Mouse (Mus musculus): ENCODE measurements around the gene Fbxl17. TPM values are rescaled to one million over a fixed set of nuclear protein-coding genes. Genes with fewer than 3 reads are reported as not detected.
A peak's percentile ranks its signal among the peaks of the same experiment; 100 is the strongest.

The Fbxl17 gene
- total RNA-seq (2021) = 10 to 100 TPM; 58.7 to 62.7 TPM
- long read RNA-seq, full-length matches to known transcripts = 35 of 47 reads
- long read RNA-seq, partial matches to known transcripts = 5 of 47 reads
- long read RNA-seq, other reads (novel, unspliced or antisense) = 7 of 47 reads

GRCm38 (mm10) chr17:63499636-63500155 is at the start of gene Fbxl17:
Fbxl17 (minus strand) TSS chr17:63500017.
- DNase-seq (ENCODE audit: low spot score in 2 of 2) = peak; percentile 66 to 78

- DNase-seq (ENCODE audit: low spot score in 2 of 2) = peak; percentile 16 to 21
Observed at GRCm38 (mm10) chr17:63547465-63547864, 47.6 kb upstream of the Fbxl17 start.

- no peak for DNase-seq (ENCODE audit: low spot score in 2 of 2)
Observed at GRCm38 (mm10) chr17:63534576-63535265, 34.9 kb upstream of the Fbxl17 start.

DNA sequence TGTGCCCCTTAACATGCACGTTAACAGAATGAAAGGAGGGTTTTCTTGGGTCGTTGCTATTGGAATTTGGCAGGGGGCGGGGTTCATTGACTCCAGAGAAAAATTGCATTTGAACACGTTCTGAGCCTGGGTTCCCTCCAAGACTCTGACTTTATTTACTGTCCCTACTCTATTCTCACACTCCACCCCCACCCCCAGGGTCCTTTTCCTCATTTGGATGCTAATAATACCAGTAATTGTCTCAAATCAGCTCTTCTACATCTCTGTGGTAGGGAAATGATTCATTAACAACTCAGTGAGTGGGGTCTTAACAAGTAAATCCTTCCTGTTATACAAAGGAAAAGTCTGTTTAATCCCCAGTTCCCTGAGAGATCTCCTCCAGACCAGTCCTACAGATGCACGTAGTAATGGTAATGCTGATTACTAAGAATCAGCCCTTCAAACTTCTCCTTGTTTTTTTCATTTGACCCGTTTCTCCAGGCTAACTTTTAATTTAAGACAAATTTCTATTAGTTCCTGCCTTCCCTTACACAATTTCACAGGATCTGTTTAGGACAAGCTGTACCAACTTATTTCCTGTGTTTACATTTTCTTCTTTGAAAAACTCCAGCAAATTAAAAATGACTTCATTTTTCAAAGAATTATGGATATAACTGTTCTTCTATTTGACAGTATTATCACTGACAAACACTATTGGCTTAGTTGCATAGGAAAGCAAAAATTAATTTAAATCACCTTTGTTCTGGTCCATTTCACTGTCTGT is 33.4 kb upstream of the Fbxl17 start:
- no peak for DNase-seq (ENCODE audit: low spot score in 2 of 2)

- no peak for DNase-seq (ENCODE audit: low spot score in 2 of 2)
Observed at GRCm38 (mm10) chr17:63529476-63529875, 29.7 kb upstream of the Fbxl17 start.

GRCm38 (mm10) chr17:63520691-63521090 is 20.9 kb upstream of the Fbxl17 start:
- no peak for DNase-seq (ENCODE audit: low spot score in 2 of 2)

DNA sequence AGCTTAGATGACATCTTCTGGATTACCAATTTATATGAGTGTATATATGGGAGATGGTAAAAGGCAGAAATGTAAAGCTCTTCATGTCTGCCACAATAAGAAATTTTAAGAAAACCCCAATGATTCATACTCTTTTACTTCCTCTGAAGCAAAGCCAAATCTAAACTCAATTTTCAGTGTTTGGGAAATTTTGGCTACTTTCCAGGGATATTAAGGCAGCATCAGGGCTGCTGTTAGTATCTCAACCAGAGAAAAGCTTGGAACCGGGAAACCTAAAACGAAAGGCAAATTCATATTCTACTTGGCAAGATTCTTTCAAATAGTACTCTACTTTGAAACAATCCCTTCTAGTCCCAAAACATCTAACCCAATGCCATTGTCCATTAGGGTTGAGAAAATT is 10.6 kb upstream of the Fbxl17 start:
- no peak for DNase-seq (ENCODE audit: low spot score in 2 of 2)

GRCm38 (mm10) chr17:63501091-63501490 is 1.3 kb upstream of the Fbxl17 start:
- no peak for DNase-seq (ENCODE audit: low spot score in 2 of 2)

DNA sequence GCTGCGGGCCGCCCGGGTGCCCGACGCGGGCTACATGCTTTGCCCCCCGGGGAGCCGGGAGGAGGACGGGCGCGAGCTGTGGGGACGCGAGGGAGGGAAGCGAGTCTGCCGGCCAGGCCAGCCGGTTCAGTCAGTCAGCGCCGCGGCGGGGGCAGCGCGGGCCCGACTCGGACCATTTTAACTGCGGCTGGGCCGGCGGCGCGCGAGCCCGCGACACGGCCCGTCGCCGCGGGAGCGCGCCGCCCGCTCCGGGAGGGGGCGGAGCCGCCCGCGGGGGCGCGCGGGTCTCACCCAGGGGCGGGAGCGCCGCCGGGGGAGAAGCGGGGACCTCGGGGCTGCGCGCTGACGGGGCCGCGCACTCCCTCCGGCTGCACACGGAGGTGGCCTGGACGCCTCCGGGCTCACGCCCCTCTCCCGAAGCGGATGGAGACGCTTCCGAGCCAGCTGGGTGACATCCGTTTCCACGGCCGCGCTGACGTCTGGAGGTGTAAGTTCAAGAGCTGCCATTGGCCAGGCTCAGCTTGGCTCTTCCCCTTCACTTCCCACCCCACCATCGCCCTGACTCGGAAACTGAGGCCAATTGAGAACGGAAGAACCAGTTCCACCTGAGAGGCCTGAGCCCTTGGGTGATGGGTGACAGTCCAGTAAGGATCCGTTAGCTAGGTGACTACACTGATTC is 478 bp upstream of the Fbxl17 start:
- peak; percentile 78 to 83 for DNase-seq (ENCODE audit: low spot score in 2 of 2)

GRCm38 (mm10) chr17:63498717-63499635 is 841 bp downstream of the Fbxl17 start:
- DNase-seq (ENCODE audit: low spot score in 2 of 2) = peak; percentile 50 to 72

- no peak for DNase-seq (ENCODE audit: low spot score in 2 of 2)
Observed at GRCm38 (mm10) chr17:63498182-63498716, 1.6 kb downstream of the Fbxl17 start.

DNA sequence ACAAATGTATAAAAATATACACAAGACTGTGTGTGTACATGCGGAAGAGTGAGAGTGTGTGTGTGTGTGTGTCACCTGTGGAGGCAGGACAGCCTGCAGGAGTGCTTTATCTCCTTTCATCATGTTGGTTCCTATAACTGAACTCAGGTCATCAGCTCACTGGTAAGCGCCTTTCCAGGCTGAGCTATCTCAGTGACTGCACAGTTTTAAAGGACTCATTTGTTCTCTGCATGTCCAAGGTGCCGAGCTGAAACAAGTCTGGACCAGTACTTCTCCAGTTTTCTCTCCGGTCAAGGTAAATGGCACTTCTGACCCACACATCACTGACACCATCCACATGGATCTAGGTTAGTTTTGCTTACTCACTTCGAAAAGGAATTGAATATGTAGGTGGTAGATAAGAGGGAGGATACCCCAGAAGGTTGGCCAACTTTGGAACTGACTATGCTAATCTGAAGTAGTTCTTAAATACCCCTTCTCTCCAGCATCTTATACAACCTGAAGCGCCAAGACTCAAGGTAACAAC is 2.5 kb downstream of the Fbxl17 start:
- no peak for DNase-seq (ENCODE audit: low spot score in 2 of 2)

- no peak for DNase-seq (ENCODE audit: low spot score in 2 of 2)
Observed at GRCm38 (mm10) chr17:63496153-63496552, 3.7 kb downstream of the Fbxl17 start.

- no peak for DNase-seq (ENCODE audit: low spot score in 2 of 2)
Observed at GRCm38 (mm10) chr17:63493876-63494580, 5.8 kb downstream of the Fbxl17 start.

DNA sequence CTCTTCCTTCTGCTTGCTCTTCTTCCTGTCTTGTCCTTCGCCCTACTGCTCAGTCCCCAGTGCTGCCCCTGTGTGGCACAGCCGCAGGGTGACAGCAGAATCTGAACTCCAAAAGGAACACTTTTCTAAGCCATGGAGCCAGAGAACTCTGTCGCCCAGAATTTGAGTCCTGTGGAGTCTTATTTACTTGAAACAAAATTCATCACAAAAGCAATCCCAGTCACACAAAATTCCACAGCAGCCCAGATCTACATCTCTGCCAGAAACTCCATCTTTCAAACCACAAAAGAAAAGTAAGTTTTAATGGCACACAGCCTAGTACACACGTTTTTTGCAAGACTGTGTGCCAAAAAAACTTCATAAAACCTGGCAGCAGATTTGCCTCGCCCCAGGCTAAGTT is 6.5 kb downstream of the Fbxl17 start:
- DNase-seq (ENCODE audit: low spot score in 2 of 2) = peak; percentile 25 to 45

DNA sequence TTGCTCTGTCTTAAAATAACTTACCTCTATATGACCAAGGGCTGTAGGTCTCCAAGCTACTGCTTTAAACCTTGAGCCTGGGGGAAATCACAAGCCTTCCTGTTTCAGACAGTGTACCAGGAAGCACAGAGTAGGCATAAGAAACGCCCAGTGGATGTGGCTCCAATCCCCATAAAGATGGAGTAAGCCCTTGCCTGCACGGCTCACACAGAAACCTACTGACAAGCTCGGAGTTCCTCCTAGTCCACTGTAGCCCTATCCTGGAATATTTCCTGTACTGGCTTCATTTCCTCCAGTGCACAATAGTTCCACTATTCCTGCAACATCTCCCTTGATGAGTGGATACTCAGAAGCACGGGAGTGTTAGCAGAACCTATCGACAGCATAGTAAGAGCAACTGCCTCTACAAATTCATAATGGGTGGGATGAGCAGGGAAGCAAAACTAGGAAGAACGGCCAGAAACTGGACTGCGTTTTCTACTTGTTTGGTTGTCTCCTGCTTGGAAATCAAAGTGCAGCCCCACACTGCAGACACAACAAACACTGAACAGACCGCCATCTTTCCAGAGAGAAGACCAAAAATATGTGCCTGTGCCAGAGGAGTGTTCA is 7.0 kb downstream of the Fbxl17 start:
- DNase-seq (ENCODE audit: low spot score in 2 of 2) = no peak

- no peak for DNase-seq (ENCODE audit: low spot score in 2 of 2)
Observed at GRCm38 (mm10) chr17:63489525-63489924, 10.3 kb downstream of the Fbxl17 start.

DNA sequence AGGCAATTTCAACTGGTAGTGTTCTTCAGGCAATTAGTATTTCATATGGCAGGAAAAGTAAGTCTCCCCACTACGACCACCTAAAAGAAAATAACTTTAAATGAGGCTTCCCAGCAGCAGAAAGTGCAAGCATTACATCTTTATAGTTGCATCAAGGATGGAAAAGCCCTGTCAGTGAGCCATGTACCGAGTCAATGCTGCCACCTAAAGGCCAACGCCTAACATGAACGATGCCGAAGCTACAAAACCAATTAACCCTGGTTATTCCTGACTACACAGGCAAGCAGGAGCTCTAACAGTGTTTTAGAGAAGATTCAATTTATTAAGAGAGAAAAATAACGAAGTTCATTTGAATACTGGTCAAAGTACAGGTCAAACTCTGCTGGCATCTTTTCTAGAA is 32.0 kb downstream of the Fbxl17 start:
- peak; percentile 66 to 79 for DNase-seq (ENCODE audit: low spot score in 2 of 2)

- no peak for DNase-seq (ENCODE audit: low spot score in 2 of 2)
Observed at GRCm38 (mm10) chr17:63465239-63465638, 34.6 kb downstream of the Fbxl17 start.
